Mouse (Mus musculus): ENCODE measurements around the gene Mcm3.

The Mcm3 gene

GRCm38 (mm10) chr1:20819771-20820605, at the start of gene Mcm3:
Gene Mcm3, minus strand, starts transcription at chr1:20820312.
- DNase-seq (ENCODE audit: low read depth, low spot score) = peak; percentile 98

GRCm38 (mm10) chr1:20868036-20868435, 47.9 kb upstream of the Mcm3 start:
- peak; percentile 78 for DNase-seq (ENCODE audit: low read depth, low spot score)

- peak; percentile 95 for DNase-seq (ENCODE audit: low read depth, low spot score)
Measured at GRCm38 (mm10) chr1:20867241-20867902, 47.3 kb upstream of the Mcm3 start.

- no peak for DNase-seq (ENCODE audit: low read depth, low spot score)
Measured at GRCm38 (mm10) chr1:20863452-20864172, 43.5 kb upstream of the Mcm3 start.

- DNase-seq (ENCODE audit: low read depth, low spot score) = no peak
Measured at GRCm38 (mm10) chr1:20861865-20862264, 41.8 kb upstream of the Mcm3 start.

- DNase-seq (ENCODE audit: low read depth, low spot score) = no peak
Measured at GRCm38 (mm10) chr1:20860775-20861174, 40.7 kb upstream of the Mcm3 start.

DNA sequence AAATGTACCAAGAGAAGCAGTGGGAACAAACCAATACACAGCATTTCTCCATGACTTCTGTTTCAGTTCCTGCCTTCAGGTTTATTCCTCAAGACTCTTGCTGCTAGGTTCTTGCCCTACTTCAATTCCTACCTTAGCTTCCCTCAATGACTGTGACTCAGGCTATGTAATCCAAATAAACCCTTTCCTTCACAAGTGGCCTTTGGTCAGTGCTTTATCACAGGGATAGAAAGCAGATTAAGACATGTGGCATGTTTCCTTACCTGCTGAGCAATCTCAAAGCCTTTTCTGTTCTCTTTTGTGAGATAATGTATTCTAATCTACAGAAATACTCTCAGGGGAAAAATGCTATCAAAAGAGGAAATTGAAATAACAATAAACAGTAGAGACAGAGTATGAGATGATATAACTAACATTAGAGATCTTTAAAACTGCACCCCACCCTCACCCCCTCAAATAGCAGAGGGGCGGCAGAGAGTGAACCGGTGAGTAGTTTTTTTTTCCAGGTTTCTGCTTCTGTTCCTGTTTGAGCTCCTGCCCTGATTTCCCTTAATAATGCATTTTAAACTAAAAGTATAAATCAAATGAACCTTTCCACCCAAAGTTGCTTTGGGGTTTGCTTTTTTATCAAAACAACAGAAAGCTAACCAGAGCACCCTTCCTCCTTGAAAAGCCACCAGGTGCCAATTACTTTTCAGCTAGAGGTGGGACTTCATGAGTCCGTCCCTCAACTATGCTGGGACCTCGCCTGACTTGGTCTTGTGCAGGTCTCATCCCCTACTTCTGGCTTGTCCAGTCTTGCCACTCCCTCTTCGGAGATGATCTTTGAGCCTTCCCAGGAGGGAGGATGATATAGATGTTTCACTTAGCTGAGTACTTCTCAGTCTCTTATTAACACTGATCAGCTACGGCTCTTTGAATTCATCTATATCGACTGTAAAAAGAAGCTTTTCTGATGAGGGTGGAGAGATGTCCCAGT, 37.1 kb upstream of the Mcm3 start:
- no peak for DNase-seq (ENCODE audit: low read depth, low spot score)

- no peak for DNase-seq (ENCODE audit: low read depth, low spot score)
Measured at GRCm38 (mm10) chr1:20839911-20840310, 19.8 kb upstream of the Mcm3 start.

DNA sequence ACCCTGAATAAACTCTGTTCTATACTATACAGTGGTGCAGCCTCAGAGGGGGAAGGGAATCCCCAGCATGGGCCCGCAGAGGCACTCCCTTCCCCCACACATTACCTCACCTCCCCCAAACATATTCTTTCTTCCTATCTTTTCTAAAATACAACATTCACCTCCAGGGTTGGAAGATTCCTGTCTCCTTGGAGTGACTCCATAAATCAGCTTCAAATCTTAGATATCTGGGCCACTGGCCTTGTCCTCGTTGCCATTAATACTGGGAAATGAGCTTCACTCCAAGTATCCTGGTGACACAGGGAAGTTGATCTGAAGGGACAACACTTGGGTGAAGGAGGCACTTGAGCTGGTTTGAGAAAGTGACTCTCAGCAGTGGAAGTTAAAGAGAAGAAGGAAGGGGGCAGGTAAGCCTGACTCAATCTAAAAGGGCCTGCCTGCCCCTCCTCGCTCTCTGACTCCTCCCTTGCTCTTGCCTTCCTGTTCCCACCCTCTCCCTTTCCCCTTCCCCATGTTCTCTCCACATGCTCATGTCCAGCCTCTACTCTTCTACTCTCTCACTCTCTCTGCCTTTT, 16.5 kb upstream of the Mcm3 start:
- DNase-seq (ENCODE audit: low read depth, low spot score) = no peak

GRCm38 (mm10) chr1:20833141-20833511, 13.0 kb upstream of the Mcm3 start:
- DNase-seq (ENCODE audit: low read depth, low spot score) = no peak

GRCm38 (mm10) chr1:20832473-20833140, 12.5 kb upstream of the Mcm3 start:
- DNase-seq (ENCODE audit: low read depth, low spot score) = no peak

GRCm38 (mm10) chr1:20830546-20830945, 10.4 kb upstream of the Mcm3 start:
- no peak for DNase-seq (ENCODE audit: low read depth, low spot score)

DNA sequence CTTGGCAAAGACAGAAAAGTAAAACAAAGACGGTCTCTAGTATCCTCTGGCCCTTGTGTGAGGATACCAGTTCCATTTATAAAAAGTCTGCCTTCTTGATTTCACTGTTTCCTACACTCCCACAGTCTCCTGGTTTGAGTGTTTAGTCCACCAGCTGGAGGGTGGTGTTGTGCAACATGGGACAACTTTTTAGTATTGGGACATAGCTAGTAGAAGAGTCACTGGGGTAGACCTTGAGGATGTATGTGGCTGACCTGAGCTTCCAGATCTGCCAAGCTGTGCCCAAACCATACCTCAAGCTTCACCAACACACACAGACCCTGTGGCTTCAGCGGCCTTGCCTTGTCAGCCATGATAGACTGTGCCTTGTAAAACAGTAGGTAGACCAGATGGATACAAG, 7.9 kb upstream of the Mcm3 start:
- no peak for DNase-seq (ENCODE audit: low read depth, low spot score)

GRCm38 (mm10) chr1:20825036-20825435, 4.9 kb upstream of the Mcm3 start:
- no peak for DNase-seq (ENCODE audit: low read depth, low spot score)

- no peak for DNase-seq (ENCODE audit: low read depth, low spot score)
Measured at GRCm38 (mm10) chr1:20823906-20824305, 3.8 kb upstream of the Mcm3 start.

GRCm38 (mm10) chr1:20823471-20823870, 3.4 kb upstream of the Mcm3 start:
- DNase-seq (ENCODE audit: low read depth, low spot score) = no peak

DNA sequence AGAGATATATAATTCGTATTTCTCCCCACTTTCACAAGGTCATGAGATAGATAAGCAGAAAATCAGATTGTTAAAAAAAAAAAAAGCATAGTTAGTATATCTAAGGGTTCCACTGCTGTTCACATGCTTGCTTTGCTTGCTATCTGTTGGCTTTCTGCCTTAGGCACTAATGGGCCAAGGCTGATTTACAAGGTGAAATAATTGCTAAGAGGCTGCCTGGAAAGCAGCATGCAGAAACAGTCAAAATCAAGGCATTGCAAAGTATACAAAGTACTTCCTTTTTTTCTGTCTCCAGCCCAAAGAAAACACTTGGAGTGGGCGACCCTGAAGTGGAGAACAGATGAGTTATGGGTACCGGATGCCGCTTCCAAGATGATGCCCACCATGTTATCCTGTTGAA, 847 bp upstream of the Mcm3 start:
- no peak for DNase-seq (ENCODE audit: low read depth, low spot score)

- DNase-seq (ENCODE audit: low read depth, low spot score) = no peak
Measured at GRCm38 (mm10) chr1:20817596-20817995, 2.5 kb downstream of the Mcm3 start.

DNA sequence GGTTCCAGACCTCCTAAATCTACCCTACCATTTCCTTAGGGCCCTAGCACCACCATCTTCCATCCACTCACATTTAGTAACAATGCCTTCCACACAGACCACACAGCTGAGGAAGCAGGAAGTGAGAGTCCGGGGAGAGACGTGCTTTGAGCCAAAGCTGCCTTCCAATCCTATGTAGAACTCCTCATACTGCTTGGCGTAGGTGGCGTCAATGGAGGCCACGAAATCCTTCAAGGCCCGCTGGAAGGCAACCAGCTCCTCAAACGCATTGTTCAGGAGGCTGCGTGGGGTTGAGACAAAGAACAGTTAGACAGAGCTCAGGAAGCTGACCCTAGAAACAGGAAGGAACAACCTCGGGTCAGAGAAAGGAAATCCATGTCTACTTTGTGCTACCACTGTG, 2.9 kb downstream of the Mcm3 start:
- no peak for DNase-seq (ENCODE audit: low read depth, low spot score)

GRCm38 (mm10) chr1:20814521-20814920, 5.6 kb downstream of the Mcm3 start:
- DNase-seq (ENCODE audit: low read depth, low spot score) = no peak
